Mouse (Mus musculus) G1E (cell line): Measurements from ENCODE around the gene Prmt8.

ENCODE experiments used
- CTCF ChIP-seq: IDR thresholded peaks from 2 replicates; pipeline ENCODE4 v1.5.1; 2012; ENCODE audit warnings: low read depth, low read length, inconsistent platforms, mixed read lengths
- GATA1 ChIP-seq: IDR thresholded peaks from 2 replicates; pipeline ENCODE4 v1.6.1; 2012; ENCODE audit warnings: borderline replicate concordance, low read length, inconsistent platforms, mixed read lengths
- TAL1 ChIP-seq: conservative IDR thresholded peaks from 2 replicates; pipeline ENCODE4 v1.6.1; 2012; ENCODE audit warnings: low read depth, low read length, inconsistent platforms, mixed read lengths

DNA sequence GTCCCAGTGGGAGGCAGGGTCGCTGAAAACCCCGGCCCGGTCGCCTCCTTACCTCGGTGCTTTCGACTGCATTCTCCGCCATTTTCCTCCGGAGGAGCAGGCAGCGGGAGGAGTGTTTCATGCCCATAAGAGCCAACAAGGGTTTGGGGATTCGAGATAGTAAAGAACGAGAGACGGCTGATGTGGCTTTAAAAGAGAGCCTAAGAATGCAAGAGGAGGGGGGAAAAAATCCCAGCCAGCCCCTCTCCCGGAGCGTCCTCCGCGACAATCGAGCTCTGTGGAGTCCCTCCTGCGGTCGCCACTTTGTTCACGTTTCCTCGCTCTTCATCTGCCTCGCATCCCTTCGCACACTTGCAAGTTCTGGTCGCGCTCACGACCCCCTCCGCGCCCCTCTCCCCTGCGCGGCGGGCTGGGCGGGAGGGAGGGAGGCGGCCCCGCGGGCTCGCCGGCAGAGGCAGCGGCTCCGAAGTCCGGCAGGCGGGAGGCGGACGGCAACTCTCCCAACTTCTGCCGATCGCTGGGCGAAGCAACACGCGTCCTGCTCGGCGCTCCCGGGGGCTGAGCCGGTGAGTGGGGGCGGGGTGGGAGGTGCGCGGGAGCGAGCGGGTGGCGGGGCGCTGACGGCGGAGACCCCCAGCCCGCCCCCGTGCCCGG, 524 bp downstream of the Prmt8 start:
- TF ChIP-seq GATA1 (no peak), CTCF (no peak), TAL1 (no peak)
